Mouse (Mus musculus): ENCODE results near the gene Prkar2a. TPM values are rescaled to one million over a fixed set of nuclear protein-coding genes. Genes with fewer than 3 reads are reported as not detected.

Prkar2a gene
- total RNA-seq, 2 experiments from 2014 or later, result 41.4 to 48.1 TPM

GRCm38 (mm10) chr9:108753326-108753725 is 64.2 kb downstream of the Prkar2a start:
- peak; percentile 61 to 74 for DNase-seq

- no peak for DNase-seq
Observed at GRCm38 (mm10) chr9:108753976-108754375, 64.9 kb downstream of the Prkar2a start.

GRCm38 (mm10) chr9:108754423-108754822 is 65.3 kb downstream of the Prkar2a start:
- DNase-seq, result peak; percentile 66 to 74

DNA sequence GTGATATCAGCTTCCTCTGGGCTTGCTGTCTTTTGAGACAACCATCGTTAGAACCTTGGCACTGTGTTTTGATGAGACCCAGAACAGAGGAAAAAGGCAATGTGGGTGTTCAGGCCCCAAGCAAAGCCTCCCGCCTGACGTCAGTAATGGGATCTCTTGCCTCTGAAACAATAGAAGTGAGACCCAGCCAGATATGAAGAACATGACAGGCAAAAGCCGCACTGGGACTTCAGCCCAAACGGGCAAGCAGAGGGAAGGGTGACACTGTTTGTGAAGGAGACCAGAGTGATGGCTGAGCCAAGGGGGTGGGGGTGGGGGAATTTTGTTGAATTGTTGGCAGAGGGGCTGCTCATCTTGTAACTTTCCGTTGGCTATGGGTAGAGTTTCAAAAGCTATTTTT is 68.3 kb downstream of the Prkar2a start:
- no peak for DNase-seq

DNA sequence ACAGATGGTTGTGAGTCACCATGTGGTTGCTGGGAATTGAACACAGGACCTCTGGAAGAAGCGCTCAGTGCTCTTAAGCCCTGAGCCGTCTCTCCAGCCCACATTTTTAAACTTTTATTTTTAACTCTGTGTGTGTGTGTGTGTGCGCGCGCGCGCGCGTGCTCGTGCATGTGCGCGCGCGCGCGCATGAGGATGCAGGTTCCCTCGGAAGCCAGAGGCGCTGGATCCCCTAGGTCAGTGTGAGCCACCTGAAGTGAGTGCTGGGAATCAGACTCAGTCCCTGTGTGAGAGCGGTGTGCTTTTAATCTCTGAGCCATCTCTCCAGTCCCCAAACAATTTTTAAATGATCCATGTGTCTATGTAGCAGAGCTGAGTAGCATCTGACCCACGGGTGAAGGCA is 70.0 kb downstream of the Prkar2a start:
- DNase-seq, result no peak

GRCm38 (mm10) chr9:108759805-108760204 is 70.7 kb downstream of the Prkar2a start:
- no peak for DNase-seq

GRCm38 (mm10) chr9:108761561-108761960 is 72.4 kb downstream of the Prkar2a start:
- no peak for DNase-seq

DNA sequence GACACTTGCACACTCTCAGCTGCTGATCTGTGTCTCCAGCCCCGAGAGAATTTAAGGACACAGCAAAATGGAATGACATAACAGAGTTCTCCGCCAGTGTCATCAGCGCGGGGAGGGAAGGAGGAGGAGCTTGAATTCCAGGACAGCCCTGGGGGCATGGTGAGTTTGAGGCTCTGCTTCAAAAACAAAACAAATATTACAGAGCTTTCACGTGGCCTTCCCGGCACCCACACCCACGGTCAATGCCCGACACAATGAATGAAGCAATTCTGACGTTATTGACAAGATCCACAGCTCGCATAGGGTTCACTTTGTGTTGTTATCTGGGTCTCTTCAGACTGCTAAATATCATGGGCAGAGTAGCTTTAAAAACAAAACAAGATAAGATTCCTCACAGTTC is 75.9 kb downstream of the Prkar2a start:
- DNase-seq, result no peak

GRCm38 (mm10) chr9:108776614-108777013 is 87.5 kb downstream of the Prkar2a start:
- DNase-seq, result no peak

- no peak for DNase-seq
Observed at GRCm38 (mm10) chr9:108777276-108777675, 88.2 kb downstream of the Prkar2a start.

- no peak for DNase-seq
Observed at GRCm38 (mm10) chr9:108780959-108781358, 91.8 kb downstream of the Prkar2a start.

GRCm38 (mm10) chr9:108781891-108782290 is 92.8 kb downstream of the Prkar2a start:
- DNase-seq, result no peak

- no peak for DNase-seq
Observed at GRCm38 (mm10) chr9:108782836-108783547, 93.9 kb downstream of the Prkar2a start.

DNA sequence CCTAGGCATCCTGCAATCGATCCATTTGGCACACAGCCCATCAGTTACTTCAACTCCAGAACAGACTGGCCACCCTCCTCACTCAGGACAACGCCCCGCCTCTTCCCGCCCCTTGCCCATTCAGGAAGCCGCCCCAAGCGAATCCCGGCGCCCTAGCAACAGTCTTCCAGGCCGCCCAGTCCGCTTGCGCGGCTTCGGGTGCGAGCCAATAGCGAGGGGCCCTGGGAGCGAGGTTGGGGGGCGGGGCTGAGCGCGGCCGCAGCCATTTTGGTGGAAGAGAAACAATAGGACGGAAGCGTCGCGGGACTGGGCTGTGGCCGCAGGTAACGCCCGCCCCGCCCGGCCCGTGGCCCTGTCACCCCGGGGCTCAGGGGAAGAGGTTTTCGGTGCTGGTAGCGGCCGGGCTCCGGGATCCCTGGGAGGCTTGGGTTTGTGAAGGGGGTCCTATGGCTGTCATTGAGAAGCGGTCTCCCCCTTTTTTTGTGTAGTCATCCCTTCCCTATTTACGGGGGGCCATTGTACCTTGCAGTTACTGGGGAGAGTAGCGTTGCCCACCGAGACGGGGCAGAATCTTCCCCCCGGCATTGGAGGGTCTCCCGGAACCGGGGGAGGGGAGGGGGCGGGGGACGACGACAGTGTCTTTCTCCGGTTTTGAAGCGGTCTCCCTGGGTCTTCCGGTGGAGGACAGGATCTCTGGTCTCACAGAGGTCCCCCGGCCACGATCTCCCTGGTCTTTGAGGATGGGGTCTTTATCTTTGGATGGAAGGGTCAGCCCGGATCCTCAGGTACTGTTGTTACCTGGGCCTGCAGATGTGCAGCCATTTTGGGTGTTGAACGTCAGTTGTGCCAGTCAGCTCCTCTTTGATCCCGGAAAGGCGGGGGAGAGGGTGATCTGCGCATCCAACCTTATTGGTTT is 94.7 kb downstream of the Prkar2a start, which contains the start of gene Ip6k2:
TSS of gene Ip6k2 (plus strand) at position 249 of the 916 bp plus-strand sequence.
- peak; percentile 97 for DNase-seq

DNA sequence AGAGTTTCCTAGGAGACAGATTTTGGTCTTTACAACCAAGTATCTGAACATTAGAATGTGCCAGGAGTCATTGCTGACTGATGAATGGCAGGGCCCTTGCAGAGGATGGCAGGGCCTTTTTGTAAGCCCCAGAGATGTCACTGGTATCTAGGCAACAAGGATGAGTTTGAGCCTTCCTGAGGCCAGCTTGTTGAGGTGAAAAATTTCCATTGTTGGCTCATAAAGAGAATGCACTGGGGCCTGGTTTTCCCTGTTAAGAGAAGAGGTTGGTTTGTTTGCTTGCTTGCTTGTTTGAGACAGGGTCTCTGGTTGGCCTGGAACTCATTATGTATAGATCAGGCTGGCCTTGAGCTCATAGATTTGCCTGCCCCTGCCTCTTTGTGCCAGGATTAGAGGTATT is 96.3 kb downstream of the Prkar2a start:
- DNase-seq, result no peak

- DNase-seq, result no peak
Observed at GRCm38 (mm10) chr9:108786494-108786893, 97.4 kb downstream of the Prkar2a start.

GRCm38 (mm10) chr9:108787080-108787479 is 98.0 kb downstream of the Prkar2a start:
- DNase-seq, result no peak

DNA sequence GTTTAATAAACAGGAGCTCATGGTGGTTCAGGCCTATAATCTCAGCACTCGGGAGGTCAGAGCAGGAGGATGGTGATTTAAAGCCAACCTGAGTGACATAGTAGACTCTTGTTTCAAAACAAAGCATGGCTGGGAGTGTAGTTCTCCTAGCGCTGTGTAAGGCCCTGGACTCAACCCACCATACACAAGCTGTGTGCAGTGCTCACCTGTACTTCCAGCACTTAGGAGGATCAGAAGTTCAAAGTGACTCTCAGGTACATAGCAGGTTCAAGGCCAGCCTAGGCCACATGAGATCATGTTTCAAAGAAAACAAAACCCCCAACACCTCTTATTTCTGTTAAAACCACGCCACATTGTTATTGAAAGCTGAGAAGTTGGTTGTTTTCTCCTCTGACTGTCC is 99.6 kb downstream of the Prkar2a start:
- no peak for DNase-seq

DNA sequence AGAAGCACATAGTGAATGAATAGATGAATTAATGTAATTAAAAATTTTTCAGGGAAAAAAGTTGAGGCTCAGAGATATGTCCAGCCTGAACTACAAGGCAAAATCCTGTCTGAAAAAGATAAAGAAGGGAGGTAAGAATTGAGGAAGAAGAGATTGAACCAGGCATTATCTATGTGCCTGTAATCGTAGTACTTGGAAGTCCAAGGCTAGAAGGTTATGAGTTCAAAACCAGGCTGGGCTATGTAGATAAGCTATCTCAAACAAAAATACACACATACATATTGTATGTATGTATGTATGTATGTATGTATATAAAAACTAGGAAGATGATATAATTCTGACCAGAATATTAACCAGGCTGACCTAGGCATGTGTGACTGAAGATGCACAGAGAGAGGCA is 103.2 kb downstream of the Prkar2a start:
- no peak for DNase-seq

DNA sequence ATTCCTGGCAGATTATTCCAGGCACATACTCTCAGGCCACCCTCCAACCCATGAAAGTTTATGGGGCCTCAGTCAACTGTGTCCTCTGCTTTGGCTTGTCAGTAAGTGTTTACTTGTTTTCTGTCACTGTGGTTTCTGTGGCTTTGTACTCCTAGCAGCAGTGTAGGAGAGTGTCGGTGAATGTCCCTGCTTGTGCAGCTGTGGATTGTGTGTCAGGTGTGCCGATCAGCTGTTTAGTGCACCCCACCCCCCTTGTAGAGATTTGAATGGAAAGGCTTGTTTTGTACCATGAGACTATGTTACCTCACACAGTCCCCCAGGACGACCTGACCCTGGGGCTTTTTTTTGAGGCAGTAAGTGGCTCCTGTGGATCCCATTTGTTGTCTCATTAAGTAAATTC is 103.6 kb downstream of the Prkar2a start:
- no peak for DNase-seq

- DNase-seq, result no peak
Observed at GRCm38 (mm10) chr9:108795281-108795680, 106.2 kb downstream of the Prkar2a start.

DNA sequence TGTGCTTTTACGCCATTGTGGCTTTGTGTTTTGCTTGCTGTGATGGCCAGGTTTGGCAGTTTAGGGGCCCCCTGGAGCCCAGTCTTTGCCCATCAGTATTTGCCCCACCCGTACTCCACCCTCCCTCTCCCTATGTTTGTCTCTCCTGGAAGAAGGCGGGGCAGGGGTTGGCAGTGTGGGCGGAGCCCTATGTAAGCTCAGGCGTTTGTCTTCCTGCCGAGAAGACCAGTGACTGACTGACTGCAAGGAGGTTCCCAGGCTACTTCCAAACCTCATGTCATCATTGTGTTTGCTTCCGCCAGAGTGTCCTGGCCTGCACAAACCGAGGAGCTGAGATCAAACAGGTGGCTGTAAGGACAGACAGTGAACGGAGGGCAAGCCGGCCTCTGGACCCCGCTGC is 106.6 kb downstream of the Prkar2a start:
- peak; percentile 35 to 46 for DNase-seq

DNA sequence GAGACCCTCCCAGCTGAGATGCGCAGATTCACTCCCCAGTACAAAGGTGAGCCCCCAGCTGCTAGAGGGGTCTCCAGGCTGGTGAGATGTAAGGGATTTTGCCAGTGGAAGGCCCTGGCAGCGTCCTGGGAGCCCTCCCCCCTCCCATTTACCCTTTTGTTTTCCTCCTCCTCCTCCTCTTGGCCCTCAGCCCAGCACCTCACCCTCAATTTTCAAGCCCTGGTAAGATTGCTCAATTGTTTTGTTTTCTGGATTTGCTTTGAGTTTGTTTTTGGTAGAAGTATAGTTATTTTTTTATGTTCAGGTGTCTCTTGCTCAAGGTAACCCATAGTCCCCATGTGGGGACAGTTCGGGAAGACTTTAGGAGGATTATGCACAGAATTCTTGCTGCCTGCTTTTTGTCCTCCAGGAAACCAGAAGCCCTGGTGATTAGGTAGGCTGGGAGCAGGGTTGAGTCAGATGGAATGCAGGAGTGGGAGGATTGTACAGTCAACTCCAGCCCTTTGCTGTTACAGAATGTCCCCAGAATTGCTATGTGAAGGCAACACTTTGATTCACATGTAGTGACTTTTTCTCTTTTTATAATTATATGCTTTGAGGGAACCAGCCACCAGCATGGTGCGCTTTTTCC is 107.4 kb downstream of the Prkar2a start:
- peak in 1 of 2 experiments; percentile 41 for DNase-seq
